Mouse (Mus musculus) monocyte, adult 2 months (primary cell): Measurements from ENCODE around the gene Hpd.
A peak's percentile ranks its signal among the peaks of the same experiment; 100 is the strongest.
"Not testable (repeated sequence)": the region's sequence is repeated elsewhere in the genome, so short reads cannot be mapped to it uniquely, and the experiment has no call there.

Experiments used
- DNase-seq, 2 experiments: peaks; one replicate each; pipeline ENCODE4 v3.0.0; 2022; ENCODE audit warnings: low spot score in 2 of 2, low read depth in 1 of 2

Gene Hpd

GRCm38 (mm10) chr5:123182651-123183050 lies at the start of gene Hpd:
TSS of gene Hpd (minus strand) at chr5:123182727.
- no peak for DNase-seq

- DNase-seq, result no peak
Measured at GRCm38 (mm10) chr5:123232180-123232579, 49.7 kb upstream of the Hpd start.

- no peak for DNase-seq
Measured at GRCm38 (mm10) chr5:123229296-123229695, 46.8 kb upstream of the Hpd start.

- DNase-seq, result no peak
Measured at GRCm38 (mm10) chr5:123228524-123228922, 46.0 kb upstream of the Hpd start.

- peak; percentile 78 to 87 for DNase-seq
Measured at GRCm38 (mm10) chr5:123227762-123228523, 45.4 kb upstream of the Hpd start.

- DNase-seq, result no peak
Measured at GRCm38 (mm10) chr5:123226851-123227250, 44.3 kb upstream of the Hpd start.

- not testable (repeated sequence) for DNase-seq
Measured at GRCm38 (mm10) chr5:123223861-123224260, 41.3 kb upstream of the Hpd start.

GRCm38 (mm10) chr5:123223051-123223410 lies 40.5 kb upstream of the Hpd start:
- DNase-seq, result no peak

GRCm38 (mm10) chr5:123222346-123223050 lies 40.0 kb upstream of the Hpd start:
- not testable (repeated sequence) for DNase-seq

- DNase-seq, result not testable (repeated sequence)
Measured at GRCm38 (mm10) chr5:123203591-123203990, 21.1 kb upstream of the Hpd start.

- not testable (repeated sequence) for DNase-seq
Measured at GRCm38 (mm10) chr5:123202771-123203170, 20.2 kb upstream of the Hpd start.

GRCm38 (mm10) chr5:123201987-123202386 lies 19.5 kb upstream of the Hpd start:
- DNase-seq, result no peak

- no peak for DNase-seq
Measured at GRCm38 (mm10) chr5:123201523-123201892, 19.0 kb upstream of the Hpd start.

- not testable (repeated sequence) for DNase-seq
Measured at GRCm38 (mm10) chr5:123200816-123201522, 18.4 kb upstream of the Hpd start.

GRCm38 (mm10) chr5:123198523-123198922 lies 16.0 kb upstream of the Hpd start:
- DNase-seq, result no peak

GRCm38 (mm10) chr5:123196746-123197145 lies 14.2 kb upstream of the Hpd start:
- DNase-seq, result no peak

- DNase-seq, result no peak
Measured at GRCm38 (mm10) chr5:123195500-123196000, 13.0 kb upstream of the Hpd start.

GRCm38 (mm10) chr5:123194856-123195255 lies 12.3 kb upstream of the Hpd start:
- no peak for DNase-seq

GRCm38 (mm10) chr5:123193436-123193835 lies 10.9 kb upstream of the Hpd start:
- no peak for DNase-seq

GRCm38 (mm10) chr5:123192606-123193150 lies 10.2 kb upstream of the Hpd start:
- DNase-seq, result no peak

GRCm38 (mm10) chr5:123191427-123191826 lies 8.9 kb upstream of the Hpd start:
- DNase-seq, result no peak
